Mouse (Mus musculus): ENCODE results near the gene Ltbp2.

Ltbp2 gene

GRCm38 (mm10) chr12:84840734-84841133, 35.6 kb downstream of the Ltbp2 start:
- DNase-seq (ENCODE audit: low read depth, low spot score) = no peak

- no peak for DNase-seq (ENCODE audit: low read depth, low spot score)
Measured at GRCm38 (mm10) chr12:84839965-84840364, 36.4 kb downstream of the Ltbp2 start.

- DNase-seq (ENCODE audit: low read depth, low spot score) = no peak
Measured at GRCm38 (mm10) chr12:84835626-84836025, 40.7 kb downstream of the Ltbp2 start.

GRCm38 (mm10) chr12:84834773-84835172, 41.6 kb downstream of the Ltbp2 start:
- no peak for DNase-seq (ENCODE audit: low read depth, low spot score)

GRCm38 (mm10) chr12:84831648-84832047, 44.7 kb downstream of the Ltbp2 start:
- no peak for DNase-seq (ENCODE audit: low read depth, low spot score)

GRCm38 (mm10) chr12:84831141-84831540, 45.2 kb downstream of the Ltbp2 start:
- no peak for DNase-seq (ENCODE audit: low read depth, low spot score)

- no peak for DNase-seq (ENCODE audit: low read depth, low spot score)
Measured at GRCm38 (mm10) chr12:84830438-84830837, 45.9 kb downstream of the Ltbp2 start.

GRCm38 (mm10) chr12:84829913-84830312, 46.4 kb downstream of the Ltbp2 start:
- no peak for DNase-seq (ENCODE audit: low read depth, low spot score)

- no peak for DNase-seq (ENCODE audit: low read depth, low spot score)
Measured at GRCm38 (mm10) chr12:84829109-84829724, 47.1 kb downstream of the Ltbp2 start.

- DNase-seq (ENCODE audit: low read depth, low spot score) = no peak
Measured at GRCm38 (mm10) chr12:84827384-84827933, 48.9 kb downstream of the Ltbp2 start.

- DNase-seq (ENCODE audit: low read depth, low spot score) = no peak
Measured at GRCm38 (mm10) chr12:84824203-84824602, 52.1 kb downstream of the Ltbp2 start.

- DNase-seq (ENCODE audit: low read depth, low spot score) = no peak
Measured at GRCm38 (mm10) chr12:84823601-84824000, 52.7 kb downstream of the Ltbp2 start.

- no peak for DNase-seq (ENCODE audit: low read depth, low spot score)
Measured at GRCm38 (mm10) chr12:84819236-84820168, 56.8 kb downstream of the Ltbp2 start.

- no peak for DNase-seq (ENCODE audit: low read depth, low spot score)
Measured at GRCm38 (mm10) chr12:84818496-84818895, 57.8 kb downstream of the Ltbp2 start.

- DNase-seq (ENCODE audit: low read depth, low spot score) = no peak
Measured at GRCm38 (mm10) chr12:84814663-84815325, 61.5 kb downstream of the Ltbp2 start.

- no peak for DNase-seq (ENCODE audit: low read depth, low spot score)
Measured at GRCm38 (mm10) chr12:84813773-84814172, 62.6 kb downstream of the Ltbp2 start.

GRCm38 (mm10) chr12:84812004-84812403, 64.3 kb downstream of the Ltbp2 start:
- no peak for DNase-seq (ENCODE audit: low read depth, low spot score)

- DNase-seq (ENCODE audit: low read depth, low spot score) = no peak
Measured at GRCm38 (mm10) chr12:84811510-84811909, 64.8 kb downstream of the Ltbp2 start.

GRCm38 (mm10) chr12:84810810-84811209, 65.5 kb downstream of the Ltbp2 start:
- no peak for DNase-seq (ENCODE audit: low read depth, low spot score)

- DNase-seq (ENCODE audit: low read depth, low spot score) = no peak
Measured at GRCm38 (mm10) chr12:84809033-84809432, 67.3 kb downstream of the Ltbp2 start.

GRCm38 (mm10) chr12:84807351-84807750, 69.0 kb downstream of the Ltbp2 start:
- DNase-seq (ENCODE audit: low read depth, low spot score) = no peak

GRCm38 (mm10) chr12:84806726-84807125, 69.6 kb downstream of the Ltbp2 start:
- no peak for DNase-seq (ENCODE audit: low read depth, low spot score)
